Mouse (Mus musculus): ENCODE measurements around the gene Spred1.

DNA sequence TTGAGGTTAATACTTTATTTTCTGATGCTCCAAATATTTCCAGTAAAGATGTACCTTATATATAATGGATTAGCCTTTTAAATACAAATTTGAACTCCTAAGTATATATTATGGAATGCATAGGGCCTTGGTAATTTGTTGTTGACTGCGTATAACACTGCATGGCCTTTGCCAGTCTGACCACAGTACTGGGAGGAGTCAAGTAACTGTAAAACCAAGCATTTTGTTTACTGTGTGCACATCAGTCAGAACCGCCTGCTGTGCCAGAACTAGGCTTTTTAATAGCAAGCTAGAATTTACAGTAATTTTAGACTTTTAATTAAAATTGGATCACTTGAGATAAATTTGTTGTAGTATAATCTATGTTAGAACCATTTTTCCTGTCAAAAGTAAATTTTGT is 3.7 kb downstream of the Spred1 start:
- TF ChIP-seq CTCF (IDR thresholded peaks at IDR 0.05; ENCODE audit: borderline replicate concordance, control insufficient read depth, extremely low read depth, insufficient read depth, low read length, poor library complexity) (no peak), POLR2A (IDR thresholded peaks at IDR 0.05; ENCODE audit: control insufficient read depth, extremely low read depth, insufficient read depth, low read length, poor library complexity) (no peak)

All from thymus, adult 2 months (tissue).